Mouse (Mus musculus) cerebral cortex, adult 2 months (tissue): ENCODE data around the gene Apeh.

Experiments used
- WGBS: fragments of 180-500 bp; shearing (Covaris S2); methylation state at CpG from one replicate; pipeline ENCODE4 v1.1.7; 2018; 5-methylcytosine and 5-hydroxymethylcytosine counted together

Gene Apeh

GRCm38 (mm10) chr9:108094184-108094941, at the start of gene Apeh:
TSS of gene Apeh (minus strand) at chr9:108094606.
- WGBS, result 3% methylated on average over 52 of the region's 52 CpGs

- 83% methylated on average over 2 of the region's 2 CpGs for WGBS
Observed at GRCm38 (mm10) chr9:108143470-108143869, 49.1 kb upstream of the Apeh start.

- WGBS, result 58% methylated on average over 10 of the region's 10 CpGs
Observed at GRCm38 (mm10) chr9:108141387-108141786, 47.0 kb upstream of the Apeh start.

- 64% methylated on average over 7 of the region's 7 CpGs for WGBS
Observed at GRCm38 (mm10) chr9:108139963-108140695, 45.7 kb upstream of the Apeh start.

- 76% methylated on average over 17 of the region's 17 CpGs for WGBS
Observed at GRCm38 (mm10) chr9:108139169-108139962, 45.0 kb upstream of the Apeh start.

- WGBS, result 53% methylated on average over 6 of the region's 6 CpGs
Observed at GRCm38 (mm10) chr9:108138118-108138517, 43.7 kb upstream of the Apeh start.

- 27% methylated on average over 17 of the region's 17 CpGs for WGBS
Observed at GRCm38 (mm10) chr9:108137523-108137922, 43.1 kb upstream of the Apeh start.

GRCm38 (mm10) chr9:108136930-108137462, 42.6 kb upstream of the Apeh start:
- 27% methylated on average over 6 of the region's 6 CpGs for WGBS

- WGBS, result 41% methylated on average over 1 of the region's 1 CpGs
Observed at GRCm38 (mm10) chr9:108136225-108136624, 41.8 kb upstream of the Apeh start.

- 82% methylated on average over 3 of the region's 3 CpGs for whole genome bisulfite sequencing
Observed at GRCm38 (mm10) chr9:108135679-108136078, 41.3 kb upstream of the Apeh start.

GRCm38 (mm10) chr9:108133478-108133877, 39.1 kb upstream of the Apeh start:
- WGBS, result 53% methylated on average over 1 of the region's 1 CpGs

GRCm38 (mm10) chr9:108132373-108132772, 38.0 kb upstream of the Apeh start:
- 93% methylated on average over 3 of the region's 3 CpGs for WGBS

GRCm38 (mm10) chr9:108131502-108131901, 37.1 kb upstream of the Apeh start:
- WGBS, result 85% methylated on average over 5 of the region's 5 CpGs

- 59% methylated on average over 13 of the region's 13 CpGs for WGBS
Observed at GRCm38 (mm10) chr9:108129042-108129948, 34.9 kb upstream of the Apeh start.

GRCm38 (mm10) chr9:108128248-108128647, 33.8 kb upstream of the Apeh start:
- 50% methylated on average over 11 of the region's 11 CpGs for WGBS

GRCm38 (mm10) chr9:108126436-108127180, 32.2 kb upstream of the Apeh start:
- 79% methylated on average over 17 of the region's 17 CpGs for WGBS

GRCm38 (mm10) chr9:108125731-108126130, 31.3 kb upstream of the Apeh start:
- WGBS, result 54% methylated on average over 8 of the region's 8 CpGs

GRCm38 (mm10) chr9:108123916-108124315, 29.5 kb upstream of the Apeh start:
- 81% methylated on average over 4 of the region's 4 CpGs for WGBS

GRCm38 (mm10) chr9:108121170-108121969, 27.0 kb upstream of the Apeh start:
- 86% methylated on average over 10 of the region's 10 CpGs for WGBS
